Mouse (Mus musculus) kidney, embryonic 14.5 days (tissue): Measurements from ENCODE around the gene 4930415O20Rik. TPM values are rescaled to one million over a fixed set of nuclear protein-coding genes. Genes with fewer than 3 reads are reported as not detected.

Experiments used
- ATAC-seq: fragments of 200-750 bp; cut with Nextera tagmentation; 2 replicates; pipeline ENCODE4 v1.8.0; 2017; ENCODE audit warnings: moderate number of reproducible peaks, mild to moderate bottlenecking, moderate TSS enrichment, moderate library complexity; ENCODE audit not compliant: low FRiP score, low TSS enrichment
- H3K27ac ChIP-seq: fragments of 300-500 bp; sonication (generic); 2 replicates; pipeline ENCODE4 v1.5.1; 2014; ENCODE audit warnings: low read depth, mild to moderate bottlenecking, low read length, moderate library complexity, mixed read lengths
- H3K27me3 ChIP-seq: fragments of 300-500 bp; sonication (generic); 2 replicates; pipeline ENCODE4 v1.6.1; 2014; ENCODE audit warnings: mild to moderate bottlenecking, low read length; ENCODE audit not compliant: control insufficient read depth, insufficient read depth
- H3K36me3 ChIP-seq: fragments of 300-500 bp; sonication (generic); 2 replicates; pipeline ENCODE4 v1.6.1; 2014; ENCODE audit warnings: low read length, mixed read lengths; ENCODE audit not compliant: control insufficient read depth, insufficient read depth
- H3K4me1 ChIP-seq: fragments of 300-500 bp; sonication (generic); 2 replicates; pipeline ENCODE4 v1.6.1; 2014; ENCODE audit warnings: low read length, mixed read lengths; ENCODE audit not compliant: control insufficient read depth, insufficient read depth
- H3K4me2 ChIP-seq: fragments of 300-500 bp; sonication (generic); replicated peaks from 2 replicates; pipeline ENCODE4 v1.6.1; 2014; ENCODE audit warnings: low read depth, mild to moderate bottlenecking, low read length
- H3K4me3 ChIP-seq: fragments of 300-500 bp; sonication (generic); 2 replicates; pipeline ENCODE4 v1.5.1; 2014; ENCODE audit warnings: mild to moderate bottlenecking, low read length
- H3K9ac ChIP-seq: fragments of 300-500 bp; sonication (generic); 2 replicates; pipeline ENCODE4 v1.6.1; 2014; ENCODE audit warnings: low read depth, mild to moderate bottlenecking, low read length, moderate library complexity
- H3K9me3 ChIP-seq: fragments of 300-500 bp; sonication (generic); 2 replicates; pipeline ENCODE4 v1.6.1; 2016; ENCODE audit warnings: low read length; ENCODE audit not compliant: control insufficient read depth
- WGBS: fragments of 180-500 bp; shearing (Covaris S2); extraction: QIAGEN DNeasy Blood & Tissue Kit; methylation state at CpG from one replicate; pipeline ENCODE4 v1.1.7; 2014; 5-methylcytosine and 5-hydroxymethylcytosine counted together
- polyA plus RNA-seq: library from polyadenylated mRNA; unstranded; fragments of >200 nt; fragmentation: Nextera tagmentation; extraction: Ambion mirVana; gene quantifications from 2 replicates; pipeline ENCODE4 v1.2.1, GENCODE M21; 2014

Gene 4930415O20Rik
- polyA plus RNA-seq, 1 experiment from 2014 or later = 0.57 TPM

DNA sequence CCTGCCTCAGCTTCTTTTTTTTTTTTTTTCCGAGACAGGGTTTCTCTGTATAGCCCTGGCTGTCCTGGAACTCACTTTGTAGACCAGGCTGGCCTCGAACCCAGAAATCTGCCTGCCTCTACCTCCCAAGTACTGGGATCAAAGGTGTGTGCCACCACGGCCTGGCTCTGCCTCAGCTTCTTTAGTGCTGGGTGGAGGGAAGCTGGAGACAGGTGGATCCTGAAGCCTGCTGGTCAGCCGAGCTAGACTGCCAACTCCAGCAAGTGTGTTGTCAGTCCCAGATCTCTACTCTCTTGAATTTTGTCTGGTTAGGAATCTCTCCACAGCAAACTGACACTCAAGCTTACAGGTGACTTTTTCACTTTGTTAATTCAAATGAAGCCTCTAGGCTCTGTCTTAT lies 34.9 kb upstream of the 4930415O20Rik start:
- Histone ChIP-seq H3K27ac (no peak overlapping the region), H3K4me1 (peaks cover 8% of the 10 kb centered on the region; the same call in 1 of the 2 replicates), H3K9me3 (no peaks in the 10 kb centered on the region), H3K36me3 (peaks cover 25% of the 10 kb centered on the region), H3K4me3 (no peak overlapping the region), H3K27me3 (no peaks in the 10 kb centered on the region), H3K4me2 (no peak overlapping the region), H3K9ac (no peak overlapping the region)
- ATAC-seq = no peak
- 85% methylated on average over 4 of the region's 4 CpGs for WGBS

DNA sequence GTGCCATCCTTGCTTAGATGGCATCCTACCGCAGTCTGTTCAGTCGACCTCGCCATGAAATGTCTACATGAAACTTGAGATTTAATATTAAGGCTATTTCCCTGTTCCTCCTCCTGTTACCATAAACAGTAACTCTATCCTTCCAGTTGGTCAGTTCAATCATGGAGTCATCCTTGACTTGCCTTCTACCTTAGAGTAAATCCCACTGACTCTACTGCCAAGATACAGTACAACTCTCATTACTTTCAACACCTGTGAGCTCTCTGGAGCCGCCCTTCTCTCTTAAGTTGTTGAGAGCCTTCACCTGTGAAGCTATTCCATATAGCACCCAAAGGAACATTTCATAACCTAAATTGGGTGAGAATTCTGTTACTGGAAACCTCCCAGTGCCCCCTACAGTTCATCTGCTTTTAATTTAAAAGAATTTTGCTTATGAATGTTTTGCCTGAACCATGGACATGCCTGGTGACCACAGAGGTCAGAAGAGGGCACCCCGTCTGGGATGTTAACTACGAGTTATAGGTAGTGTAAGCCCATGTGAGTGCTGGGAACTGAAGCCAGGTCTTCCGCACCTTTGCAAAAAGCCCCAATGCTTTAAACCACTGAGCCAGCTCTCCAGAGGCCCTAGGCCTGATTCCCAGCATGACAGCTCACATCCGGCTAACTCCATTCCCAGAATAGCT lies 33.8 kb upstream of the 4930415O20Rik start:
- WGBS = 83% methylated on average over 8 of the region's 8 CpGs
- no peak overlapping the region for H3K4me3 ChIP-seq
- H3K4me2 ChIP-seq = no peak overlapping the region
- H3K9ac ChIP-seq = no peak overlapping the region
- H3K9me3 ChIP-seq = no peaks in the 10 kb centered on the region
- H3K27ac ChIP-seq = no peak overlapping the region
- H3K36me3 ChIP-seq = peaks cover 24% of the 10 kb centered on the region
- H3K4me1 ChIP-seq = peaks cover 8% of the 10 kb centered on the region; the same call in 1 of the 2 replicates
- ATAC-seq = no peak
- H3K27me3 ChIP-seq = no peaks in the 10 kb centered on the region

DNA sequence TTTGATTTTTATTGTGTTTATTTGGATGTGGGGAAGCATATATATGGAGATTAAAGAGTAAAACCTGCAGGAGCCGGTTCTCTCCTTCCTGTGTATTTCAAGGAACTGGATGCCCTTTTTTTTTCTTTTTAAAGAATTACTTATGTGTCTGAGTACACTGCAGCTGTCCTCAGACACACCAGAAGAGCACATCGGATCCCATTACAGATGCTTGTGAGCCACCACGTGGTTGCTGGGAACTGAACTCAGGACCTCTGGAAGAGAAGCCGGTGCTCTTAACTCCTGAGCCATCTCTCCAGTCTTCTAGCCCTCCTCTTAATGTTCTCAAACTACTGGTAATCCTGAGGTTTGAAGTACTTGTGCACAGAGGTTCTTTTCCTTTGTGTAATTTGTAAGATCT lies 32.9 kb upstream of the 4930415O20Rik start:
- no peaks in the 10 kb centered on the region for H3K27me3 ChIP-seq
- H3K4me2 ChIP-seq = no peak overlapping the region
- no peak for ATAC-seq
- H3K9ac ChIP-seq = no peak overlapping the region
- H3K36me3 ChIP-seq = peaks cover 31% of the 10 kb centered on the region
- H3K27ac ChIP-seq = no peak overlapping the region
- 78% methylated on average over 4 of the region's 4 CpGs for WGBS
- no peaks in the 10 kb centered on the region for H3K4me1 ChIP-seq
- H3K4me3 ChIP-seq = no peak overlapping the region
- H3K9me3 ChIP-seq = no peaks in the 10 kb centered on the region

DNA sequence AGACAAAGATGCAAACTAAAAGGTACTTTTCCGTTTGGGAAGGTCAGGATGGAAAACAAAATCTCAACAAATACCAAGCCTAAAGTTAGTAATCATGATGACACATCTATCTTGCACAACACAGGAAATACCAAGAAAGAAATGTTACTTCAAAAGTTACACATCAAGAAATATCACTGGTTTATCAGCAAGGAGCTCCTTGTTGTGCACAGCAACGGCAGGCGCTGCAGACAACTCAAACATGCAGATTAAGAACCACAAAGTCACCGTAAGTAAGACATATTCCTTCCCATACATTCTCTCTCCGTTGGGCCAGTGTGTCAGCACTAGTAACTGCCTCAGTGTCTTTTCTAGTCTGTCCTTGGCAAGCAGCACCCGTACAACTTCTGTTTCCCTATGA lies 29.7 kb upstream of the 4930415O20Rik start:
- no peak overlapping the region for H3K27ac ChIP-seq
- ATAC-seq = no peak
- no peaks in the 10 kb centered on the region for H3K9me3 ChIP-seq
- H3K9ac ChIP-seq = no peak overlapping the region
- H3K4me1 ChIP-seq = no peaks in the 10 kb centered on the region
- H3K36me3 ChIP-seq = peaks cover 62% of the 10 kb centered on the region
- H3K27me3 ChIP-seq = no peaks in the 10 kb centered on the region
- no peak overlapping the region for H3K4me2 ChIP-seq
- WGBS = 91% methylated on average over 6 of the region's 6 CpGs
- H3K4me3 ChIP-seq = no peak overlapping the region

DNA sequence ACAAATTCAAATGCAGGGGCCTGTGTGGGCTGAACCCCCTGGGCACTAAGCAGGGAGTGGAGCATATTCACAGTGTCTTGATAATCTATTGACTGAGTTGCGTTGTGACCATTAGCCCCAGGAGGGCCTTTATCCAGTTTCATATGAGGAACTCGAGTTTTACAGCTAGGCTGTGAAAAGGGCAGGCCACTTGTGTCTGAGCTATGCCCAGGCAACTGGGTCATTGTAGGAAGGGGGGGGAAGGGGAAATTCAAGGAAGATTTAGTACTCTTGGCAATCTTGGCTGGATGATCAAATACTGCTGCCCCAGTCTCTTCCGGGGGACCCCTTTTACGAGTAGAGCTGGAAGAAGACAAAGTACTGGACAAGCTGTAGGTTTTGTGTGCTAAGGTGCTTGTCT lies 27.5 kb upstream of the 4930415O20Rik start:
- Histone ChIP-seq H3K4me1 (no peaks in the 10 kb centered on the region), H3K9ac (no peak overlapping the region), H3K27me3 (no peaks in the 10 kb centered on the region), H3K9me3 (no peaks in the 10 kb centered on the region), H3K36me3 (peaks cover 83% of the 10 kb centered on the region), H3K27ac (no peak overlapping the region), H3K4me2 (no peak overlapping the region), H3K4me3 (no peak overlapping the region)
- 60% methylated on average over 4 of the region's 4 CpGs for WGBS
- ATAC-seq = no peak

DNA sequence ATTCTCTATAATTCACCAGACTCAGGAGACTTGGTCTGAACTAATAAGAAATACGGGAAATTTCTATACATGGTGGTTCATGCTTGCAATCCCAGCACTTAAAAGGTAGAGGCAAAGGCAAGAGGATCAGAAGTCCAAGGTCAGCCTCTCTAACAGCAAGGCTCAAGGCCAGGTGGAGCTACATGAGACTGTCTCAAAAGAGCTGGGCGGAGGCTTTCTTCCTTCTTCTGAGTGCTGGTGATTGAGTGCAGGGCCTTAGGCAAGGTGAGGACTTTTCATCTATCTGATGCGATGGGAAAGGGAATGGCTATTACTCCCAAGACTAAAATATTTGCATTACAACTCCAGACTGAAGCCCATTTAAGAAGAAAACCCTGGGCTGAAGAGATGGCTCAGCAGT lies 25.7 kb upstream of the 4930415O20Rik start:
- no peak for ATAC-seq
- Histone ChIP-seq H3K27me3 (no peaks in the 10 kb centered on the region), H3K27ac (no peak overlapping the region), H3K4me3 (no peak overlapping the region), H3K9ac (no peak overlapping the region), H3K4me2 (no peak overlapping the region), H3K4me1 (no peaks in the 10 kb centered on the region), H3K36me3 (peaks cover 76% of the 10 kb centered on the region), H3K9me3 (no peaks in the 10 kb centered on the region)
- WGBS = 92% methylated on average over 3 of the region's 3 CpGs

DNA sequence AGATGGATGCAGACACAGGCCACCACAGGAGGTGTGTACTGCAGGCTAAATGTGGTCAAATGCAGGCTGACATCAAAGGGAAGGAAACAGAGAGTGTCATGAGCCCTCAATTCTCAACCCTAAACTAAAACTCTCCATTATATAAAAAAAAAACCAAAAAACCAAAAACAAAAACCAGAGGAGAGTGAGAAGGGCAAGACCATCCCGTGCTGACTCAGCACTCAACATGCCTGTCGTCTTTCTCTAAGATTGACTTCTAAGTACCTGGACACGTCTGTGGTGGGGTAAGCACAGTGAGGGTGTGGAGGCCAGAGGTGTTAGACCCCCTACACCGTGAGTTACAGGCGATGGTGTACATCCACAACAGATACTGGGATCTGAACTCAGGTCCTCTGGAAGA lies 24.0 kb upstream of the 4930415O20Rik start:
- peaks cover 78% of the 10 kb centered on the region for H3K36me3 ChIP-seq
- H3K4me2 ChIP-seq = no peak overlapping the region
- H3K9ac ChIP-seq = no peak overlapping the region
- ATAC-seq = no peak
- H3K27me3 ChIP-seq = no peaks in the 10 kb centered on the region
- 90% methylated on average over 5 of the region's 5 CpGs for WGBS
- H3K4me1 ChIP-seq = no peaks in the 10 kb centered on the region
- H3K4me3 ChIP-seq = no peak overlapping the region
- no peak overlapping the region for H3K27ac ChIP-seq
- H3K9me3 ChIP-seq = no peaks in the 10 kb centered on the region

DNA sequence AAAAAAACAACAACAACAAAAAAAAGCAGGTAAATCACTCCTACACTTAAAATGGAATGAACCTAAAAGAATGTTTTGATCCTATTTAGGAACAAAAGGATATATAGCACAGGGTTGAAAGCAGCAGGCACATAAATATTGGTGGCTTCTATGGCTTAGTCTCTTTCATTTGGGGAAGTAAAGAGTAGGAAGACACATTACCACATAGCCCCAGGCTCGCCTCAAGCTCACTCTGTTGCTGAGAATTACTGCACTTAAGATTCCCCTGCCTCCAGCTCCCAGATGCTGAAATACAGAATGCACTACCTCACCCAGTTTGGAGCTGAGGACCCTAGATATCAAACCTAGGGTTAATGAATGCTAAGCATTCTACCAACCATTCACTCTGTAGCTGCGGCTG lies 18.0 kb upstream of the 4930415O20Rik start:
- 86% methylated on average over 2 of the region's 2 CpGs for WGBS
- Histone ChIP-seq H3K4me2 (no peak overlapping the region), H3K9ac (no peak overlapping the region), H3K4me1 (no peaks in the 10 kb centered on the region), H3K27ac (no peak overlapping the region), H3K9me3 (no peaks in the 10 kb centered on the region), H3K36me3 (peaks cover 64% of the 10 kb centered on the region), H3K4me3 (no peak overlapping the region), H3K27me3 (no peaks in the 10 kb centered on the region)
- no peak for ATAC-seq

DNA sequence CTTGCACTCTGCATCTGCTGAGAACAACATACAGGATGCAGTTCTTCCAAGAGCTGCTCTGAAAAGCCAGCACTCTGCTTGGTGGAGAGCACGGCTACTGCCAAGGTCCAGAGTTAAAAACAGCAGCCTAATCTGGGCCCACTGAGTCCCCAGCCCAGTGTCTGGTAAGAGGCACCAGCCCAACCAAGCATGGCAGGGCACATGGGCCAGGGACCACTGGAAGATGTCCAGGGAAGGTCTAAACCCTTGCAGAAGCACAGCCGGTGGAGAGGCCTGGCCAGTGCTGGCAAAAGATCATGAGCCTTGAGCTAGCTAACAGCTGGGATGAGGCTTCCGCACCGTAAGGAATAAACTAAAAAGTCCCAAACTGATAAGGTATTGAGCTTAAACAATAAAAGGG lies 14.9 kb upstream of the 4930415O20Rik start:
- H3K27ac ChIP-seq = no peak overlapping the region
- no peak overlapping the region for H3K9ac ChIP-seq
- H3K27me3 ChIP-seq = no peaks in the 10 kb centered on the region
- peaks cover 78% of the 10 kb centered on the region for H3K36me3 ChIP-seq
- H3K4me1 ChIP-seq = no peaks in the 10 kb centered on the region
- 94% methylated on average over 4 of the region's 4 CpGs for WGBS
- ATAC-seq = no peak
- no peak overlapping the region for H3K4me2 ChIP-seq
- no peaks in the 10 kb centered on the region for H3K9me3 ChIP-seq
- no peak overlapping the region for H3K4me3 ChIP-seq
